Mouse (Mus musculus) lung, postnatal 10 days (tissue): Measurements from ENCODE around the gene Sec24c.
A peak's percentile ranks its signal among the peaks of the same experiment; 100 is the strongest.

ENCODE experiments used
- DNase-seq: peaks from one replicate; pipeline ENCODE4 v3.0.0; 2021

Gene Sec24c

DNA sequence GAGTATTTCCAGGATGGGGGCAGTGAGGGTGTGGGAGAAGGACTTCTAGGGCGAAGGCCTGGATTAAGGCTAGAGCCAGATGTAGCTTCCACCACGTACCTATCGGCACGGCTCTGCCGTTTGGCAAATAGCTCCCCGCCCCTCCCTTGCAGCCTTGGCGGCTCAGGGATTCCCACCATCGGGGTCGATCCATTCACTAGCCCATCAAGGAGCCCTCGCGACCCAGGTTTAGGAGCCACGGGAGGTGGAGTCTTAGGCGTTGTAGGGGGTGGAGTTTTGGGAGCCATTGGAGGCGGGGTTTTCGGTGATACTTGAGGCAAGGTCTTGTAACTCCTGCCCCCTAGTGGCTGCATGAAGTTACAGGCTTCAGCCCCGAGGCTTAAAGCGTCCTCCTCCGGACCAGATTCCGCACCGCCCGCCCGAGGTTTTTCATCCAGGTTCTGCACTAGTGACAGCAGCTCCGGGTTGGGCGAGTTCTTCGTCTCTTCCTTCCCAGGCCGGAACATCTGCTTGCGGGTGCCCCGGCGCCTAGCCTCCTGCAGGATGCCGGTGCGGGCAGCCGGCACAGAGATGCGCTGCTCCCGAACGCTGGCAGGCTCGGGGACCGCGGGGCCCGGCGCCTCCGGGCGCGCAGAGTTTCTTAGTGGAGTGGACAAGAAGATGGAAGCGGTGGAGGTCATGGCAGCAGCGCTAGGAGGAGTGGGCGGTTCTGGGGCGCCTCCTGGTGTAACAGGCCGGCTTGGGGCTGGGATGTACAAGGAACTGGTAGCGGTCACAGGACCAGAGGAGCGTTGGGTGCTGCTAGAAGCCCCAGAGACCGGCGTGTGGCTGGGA, 13.1 kb upstream of the Sec24c start:
- peak; percentile 98 for DNase-seq

- peak; percentile 13 for DNase-seq
These were observed 12.3 kb upstream of the Sec24c start for GRCm38 (mm10) chr14:20661661-20662331.

DNA sequence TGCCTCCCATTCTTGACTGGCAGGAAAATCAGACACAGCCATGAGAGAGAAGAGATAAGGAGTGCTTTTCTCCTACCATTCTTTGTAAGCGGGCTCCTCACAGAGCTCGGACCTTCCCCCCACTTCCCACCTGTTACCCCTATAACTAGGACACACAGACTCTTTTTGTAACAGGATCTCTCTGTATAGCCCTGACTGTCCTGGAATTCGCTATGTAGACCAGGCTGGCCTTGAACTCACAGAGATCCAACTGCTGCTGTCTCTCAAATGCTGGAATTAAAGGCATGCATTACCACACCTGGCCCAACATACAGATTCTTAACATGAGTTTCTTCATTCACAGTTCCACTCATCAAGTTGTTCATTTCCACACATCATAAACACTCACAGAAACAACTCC, 11.4 kb upstream of the Sec24c start:
- no peak for DNase-seq

- DNase-seq: no peak
These were observed 10.5 kb upstream of the Sec24c start for GRCm38 (mm10) chr14:20663601-20664000.

DNA sequence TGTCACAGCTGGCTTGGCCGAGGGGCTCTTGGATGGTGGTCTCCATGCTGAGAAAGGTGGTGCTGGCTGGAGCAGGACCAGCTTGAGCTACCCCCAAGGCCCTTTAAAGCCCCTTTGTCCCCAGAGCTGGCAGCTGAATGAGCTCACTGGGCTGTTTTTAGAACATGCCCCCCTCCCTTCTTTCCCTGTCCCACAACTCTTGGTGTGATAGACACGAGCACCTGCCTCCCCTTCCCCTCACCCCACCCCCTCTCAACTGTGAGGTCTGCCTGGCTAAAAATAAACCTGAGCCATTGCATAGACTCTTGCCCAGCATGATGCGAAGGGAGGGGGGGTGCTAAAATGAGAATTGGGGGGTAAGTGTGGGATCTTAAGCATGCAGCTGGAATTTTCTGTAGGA, 9.7 kb upstream of the Sec24c start:
- DNase-seq: no peak

- DNase-seq: no peak
These were observed 6.6 kb upstream of the Sec24c start for GRCm38 (mm10) chr14:20667469-20667868.

DNA sequence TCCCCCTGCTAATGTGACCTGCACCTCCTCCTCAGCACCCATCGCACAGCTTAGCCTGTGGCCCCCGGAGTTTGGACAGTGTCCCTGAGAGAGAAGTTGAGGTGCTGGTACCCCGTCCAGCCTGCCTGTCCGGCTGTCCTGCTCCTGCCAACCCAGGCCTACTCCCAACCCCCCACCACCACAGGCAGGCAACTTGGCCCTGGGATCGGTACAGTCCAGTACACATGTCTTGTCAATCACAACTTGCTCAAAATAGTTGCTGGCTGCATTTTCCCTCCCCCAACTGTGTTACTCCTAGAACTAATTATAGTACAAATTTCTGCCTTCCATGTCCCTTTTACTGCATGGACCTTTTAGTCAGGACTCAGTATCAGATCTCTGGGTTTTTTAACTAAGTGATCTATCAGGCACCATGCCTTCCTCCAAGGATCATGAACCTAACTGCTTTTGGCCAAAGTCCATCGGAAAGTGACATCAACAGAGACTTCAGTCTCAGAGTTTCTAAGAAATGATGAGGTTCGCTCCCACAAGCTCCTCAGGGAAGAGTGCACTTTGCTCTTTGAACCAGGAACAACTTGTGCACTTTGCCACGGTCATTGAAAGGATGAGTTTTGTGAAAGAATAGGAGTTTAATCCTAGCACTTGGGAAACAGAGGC, 5.8 kb upstream of the Sec24c start, which contains the start of gene Synpo2l:
Gene Synpo2l (minus strand): TSS at position 201 of the 657 bp plus-strand sequence.
- DNase-seq: no peak

GRCm38 (mm10) chr14:20672990-20673389, 1.1 kb upstream of the Sec24c start:
- peak; percentile 63 for DNase-seq

- DNase-seq: no peak
These were observed 409 bp upstream of the Sec24c start for GRCm38 (mm10) chr14:20673735-20674063.

GRCm38 (mm10) chr14:20677906-20678305, 3.8 kb downstream of the Sec24c start:
- no peak for DNase-seq

DNA sequence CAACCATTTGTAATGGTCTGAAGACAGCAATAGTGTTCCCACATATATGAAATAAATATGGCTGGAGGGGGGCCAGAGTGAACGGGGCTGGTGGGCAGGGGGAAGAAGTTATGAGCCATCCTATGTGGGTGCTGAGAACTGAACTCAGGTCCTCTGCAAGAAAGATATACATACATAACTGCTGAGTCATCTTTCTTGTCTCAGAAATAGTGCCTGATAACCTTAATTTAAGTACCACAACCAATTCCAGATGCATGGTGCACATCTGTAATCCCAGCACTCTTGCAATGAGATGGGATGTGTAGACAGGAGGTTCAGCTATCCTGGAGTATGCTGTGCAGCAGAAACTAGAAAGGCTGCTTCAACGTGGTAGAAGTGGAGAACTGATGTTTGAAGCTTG, 7.6 kb downstream of the Sec24c start:
- DNase-seq: no peak

GRCm38 (mm10) chr14:20682498-20682897, 8.4 kb downstream of the Sec24c start:
- DNase-seq: peak; percentile 20

DNA sequence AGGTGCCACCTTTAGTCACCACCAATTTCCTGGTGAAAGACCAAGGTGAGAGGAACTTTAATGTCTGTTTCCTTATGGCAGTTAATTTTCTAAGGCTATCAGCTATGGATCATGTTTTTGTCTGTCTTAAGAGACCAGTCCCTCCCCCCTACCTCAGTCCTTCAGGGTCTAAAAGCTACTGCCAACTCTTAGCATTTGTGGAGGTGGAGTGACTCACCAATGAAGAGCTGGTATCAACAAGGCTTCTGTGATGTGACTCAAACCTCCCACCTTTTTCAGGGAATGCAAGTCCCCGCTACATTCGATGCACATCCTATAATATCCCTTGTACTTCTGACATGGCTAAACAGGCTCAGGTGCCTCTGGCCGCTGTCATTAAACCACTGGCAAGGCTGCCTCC, 12.5 kb downstream of the Sec24c start:
- DNase-seq: no peak

- no peak for DNase-seq
These were observed 14.9 kb downstream of the Sec24c start for GRCm38 (mm10) chr14:20689009-20689408.

DNA sequence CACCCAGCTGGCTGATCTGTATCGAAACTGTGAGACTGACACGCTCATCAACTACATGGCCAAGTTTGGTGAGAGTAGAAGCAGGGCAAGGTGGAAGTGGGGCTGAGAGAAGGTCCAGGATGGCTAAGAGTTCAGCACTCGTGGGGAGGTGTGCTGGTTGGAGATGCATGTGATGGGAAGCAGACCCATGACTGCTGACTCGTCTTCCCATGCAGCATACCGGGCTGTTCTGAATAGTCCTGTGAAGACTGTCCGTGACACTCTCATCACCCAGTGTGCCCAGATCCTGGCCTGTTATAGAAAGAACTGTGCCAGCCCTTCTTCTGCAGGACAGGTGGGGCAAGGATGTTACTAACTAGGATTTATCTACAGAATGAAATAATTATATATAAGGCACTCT, 17.7 kb downstream of the Sec24c start:
- DNase-seq: no peak

DNA sequence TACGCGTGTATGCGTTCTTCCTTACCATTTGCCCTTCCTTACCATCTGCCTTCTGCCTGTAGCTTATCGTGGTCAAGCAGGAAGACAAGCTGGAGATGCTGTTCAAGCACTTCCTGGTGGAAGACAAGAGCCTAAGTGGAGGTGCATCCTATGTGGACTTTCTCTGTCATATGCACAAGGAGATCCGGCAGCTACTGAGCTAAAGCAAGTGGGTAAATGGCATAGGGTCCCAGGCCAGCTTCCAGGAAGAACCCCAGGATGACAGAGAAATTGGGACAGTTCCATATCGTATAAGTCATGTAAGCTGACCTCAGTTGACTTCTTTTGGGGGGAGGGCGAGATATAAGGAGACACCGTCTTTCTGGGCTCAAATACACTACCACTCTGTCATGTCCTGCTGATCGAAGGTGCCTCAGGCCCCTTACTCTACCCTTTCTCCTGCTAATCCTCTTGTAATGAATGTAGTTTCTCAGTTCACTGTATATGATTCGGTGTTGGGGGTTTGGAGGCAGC, 19.5 kb downstream of the Sec24c start:
- no peak for DNase-seq

- DNase-seq: no peak
These were observed 20.2 kb downstream of the Sec24c start for GRCm38 (mm10) chr14:20694185-20694883.

DNA sequence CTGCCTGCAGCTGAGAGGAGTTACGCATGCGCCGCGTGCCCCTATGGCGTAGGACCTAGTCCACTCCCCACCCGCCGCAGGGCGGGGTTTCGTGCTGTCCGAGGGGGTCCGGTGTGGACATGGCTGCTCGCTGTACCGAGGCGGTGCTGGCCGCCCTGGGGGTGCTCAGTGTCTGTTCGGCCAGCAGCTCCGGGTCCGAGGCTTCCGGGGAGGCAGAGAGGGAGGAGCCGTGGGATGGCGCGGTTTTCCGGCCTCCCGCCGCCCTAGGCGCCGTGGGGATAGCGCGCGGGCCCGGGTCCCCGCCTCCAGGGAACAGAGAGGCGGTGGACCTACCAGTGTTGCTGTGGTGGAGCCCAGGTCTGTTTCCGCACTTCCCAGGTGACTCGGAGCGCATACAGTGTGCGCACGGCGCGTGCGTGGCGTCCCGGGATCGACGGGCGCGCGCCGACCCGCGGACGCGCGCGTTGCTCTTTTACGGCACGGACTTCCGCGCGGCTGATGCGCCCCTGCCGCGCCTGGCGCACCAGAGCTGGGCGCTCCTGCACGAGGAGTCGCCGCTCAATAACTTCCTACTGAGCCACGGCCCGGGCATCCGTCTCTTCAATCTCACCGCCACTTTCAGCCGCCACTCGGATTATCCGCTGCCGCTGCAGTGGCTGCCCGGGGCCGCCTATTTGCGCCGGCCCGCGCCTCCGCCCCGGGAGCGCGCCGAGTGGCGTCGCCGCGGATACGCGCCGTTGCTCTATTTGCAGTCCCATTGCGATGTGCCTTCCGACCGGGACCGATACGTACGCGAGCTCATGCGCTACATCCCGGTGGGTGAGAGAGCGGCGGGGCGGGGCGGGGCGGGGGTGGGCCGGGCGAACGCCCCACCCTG, 21.0 kb downstream of the Sec24c start, which contains the start of gene Fut11:
Gene Fut11 (plus strand): TSS at position 85 of the 877 bp plus-strand sequence.
- peak; percentile 94 for DNase-seq

- DNase-seq: peak; percentile 27
These were observed 21.8 kb downstream of the Sec24c start for GRCm38 (mm10) chr14:20695761-20696520.

- peak; percentile 79 for DNase-seq
These were observed 22.9 kb downstream of the Sec24c start for GRCm38 (mm10) chr14:20696986-20697385.

GRCm38 (mm10) chr14:20698515-20698914, 24.4 kb downstream of the Sec24c start:
- no peak for DNase-seq
